Comparison of ENCODE assay signal across 15 mouse cellular contexts in genomic region chr10:111117198-111117845, GRCm38 (mm10). TPM values are rescaled to one million over a fixed set of nuclear protein-coding genes. Genes with fewer than 3 reads are reported as not detected.
DNase-seq lines count a peak whose midpoint lies in the region; ATAC-seq lines count a peak whose summit lies in the region.
"Had no signal": no experiment of that assay in that cellular context is flagged by ENCODE, and none has a peak within 500 bp of the region (broad histone marks: within the 10 kb centered on the region; RNA-seq: fewer than 3 reads in every experiment).

No protein-coding gene starts in this region.

- no peak overlapping the region for H3K4me3 ChIP-seq in forebrain, embryonic 13.5 days
- no peak overlapping the region for H3K4me3 ChIP-seq in forebrain, embryonic 14.5 days (ENCODE audit: low read depth, low read length)
- no peak overlapping the region for H3K4me3 ChIP-seq in kidney, embryonic 15.5 days (replicated peaks)
- H3K4me3 ChIP-seq: heart, embryonic 12.5 days; limb, embryonic 12.5 days; liver, embryonic 15.5 days; midbrain, embryonic 10.5 days had no signal

- H3K9me3 ChIP-seq in forebrain, embryonic 13.5 days (replicated peaks) = no peaks in the 10 kb centered on the region
- no peaks in the 10 kb centered on the region for H3K9me3 ChIP-seq in forebrain, embryonic 14.5 days (replicated peaks; ENCODE audit: control insufficient read depth, low read length)
- no peaks in the 10 kb centered on the region for H3K9me3 ChIP-seq in kidney, embryonic 15.5 days (replicated peaks)
- H3K9me3 ChIP-seq: heart, embryonic 12.5 days; limb, embryonic 12.5 days; liver, embryonic 15.5 days; midbrain, embryonic 10.5 days had no signal

- DNase-seq in forebrain, embryonic 14.5 days (ENCODE audit: low spot score) = no peak
- peak; percentile 25 to 49 for DNase-seq in spleen, postnatal 36 days (ENCODE audit: low spot score in 2 of 2)
- DNase-seq in spleen, postnatal 14 days (ENCODE audit: low spot score in 2 of 2) = no peak
- no peak for DNase-seq in adrenal gland, adult 8-10 months
- DNase-seq in heart, postnatal 25 days (ENCODE audit: low spot score) = no peak
- DNase-seq: adrenal gland, postnatal 10 days; cerebellum, postnatal 10 days; lung, postnatal 14 days had no signal

- 0 out of 2 replicates have a peak, but pooled peaks cover 5% of the 10 kb centered on the region for H3K4me1 ChIP-seq in forebrain, embryonic 13.5 days
- H3K4me1 ChIP-seq in forebrain, embryonic 14.5 days (ENCODE audit: control insufficient read depth, insufficient read depth, low read length) = no peaks in the 10 kb centered on the region
- no peaks in the 10 kb centered on the region for H3K4me1 ChIP-seq in kidney, embryonic 15.5 days
- H3K4me1 ChIP-seq: limb, embryonic 12.5 days had no signal

- H3K27ac ChIP-seq in forebrain, embryonic 13.5 days = no peak overlapping the region
- no peak overlapping the region for H3K27ac ChIP-seq in forebrain, embryonic 14.5 days (ENCODE audit: low read depth, low read length)
- H3K27ac ChIP-seq in kidney, embryonic 15.5 days = peak overlapping the region; percentile 59; the same call in 1 of the 2 replicates
- H3K27ac ChIP-seq: limb, embryonic 12.5 days; liver, embryonic 15.5 days; midbrain, embryonic 10.5 days had no signal

- intact Hi-C loops in heart, postnatal 25 days (cut with DNase I) = no loop called here

- H3K9ac ChIP-seq in forebrain, embryonic 13.5 days = no peak overlapping the region
- H3K9ac ChIP-seq in forebrain, embryonic 14.5 days (ENCODE audit: low read length) = no peak overlapping the region
- no peak overlapping the region for H3K9ac ChIP-seq in kidney, embryonic 15.5 days
- H3K9ac ChIP-seq: heart, embryonic 12.5 days; limb, embryonic 12.5 days; liver, embryonic 15.5 days had no signal

- no peaks in the 10 kb centered on the region for H3K36me3 ChIP-seq in forebrain, embryonic 13.5 days (ENCODE audit: poor library complexity, severe bottlenecking)
- H3K36me3 ChIP-seq in forebrain, embryonic 14.5 days (ENCODE audit: control insufficient read depth, insufficient read depth, low read length) = no peaks in the 10 kb centered on the region
- H3K36me3 ChIP-seq in kidney, embryonic 15.5 days = no peaks in the 10 kb centered on the region
- H3K36me3 ChIP-seq: heart, embryonic 12.5 days; limb, embryonic 12.5 days; liver, embryonic 15.5 days; midbrain, embryonic 10.5 days had no signal

- H3K4me2 ChIP-seq in forebrain, embryonic 13.5 days = no peak overlapping the region
- no peak overlapping the region for H3K4me2 ChIP-seq in forebrain, embryonic 14.5 days (ENCODE audit: low read length)
- H3K4me2 ChIP-seq in kidney, embryonic 15.5 days = no peak overlapping the region
- H3K4me2 ChIP-seq: heart, embryonic 12.5 days; limb, embryonic 12.5 days; liver, embryonic 15.5 days had no signal

- H3K27me3 ChIP-seq in forebrain, embryonic 13.5 days = no peaks in the 10 kb centered on the region
- H3K27me3 ChIP-seq in forebrain, embryonic 14.5 days (replicated peaks; ENCODE audit: control insufficient read depth, insufficient read depth, low read length) = no peaks in the 10 kb centered on the region
- no peaks in the 10 kb centered on the region for H3K27me3 ChIP-seq in kidney, embryonic 15.5 days
- H3K27me3 ChIP-seq: heart, embryonic 12.5 days; limb, embryonic 12.5 days; liver, embryonic 15.5 days had no signal

- ATAC-seq in forebrain, embryonic 13.5 days = peak; percentile 21; the same call in 1 of the 2 replicates
- ATAC-seq in forebrain, embryonic 14.5 days = no peak
- ATAC-seq in kidney, embryonic 15.5 days (replicated peaks; ENCODE audit: low FRiP score) = no peak
- ATAC-seq in frontal cortex, adult (ENCODE audit: low TSS enrichment) = no peak

- WGBS in forebrain, embryonic 13.5 days = 33% methylated on average over 7 of the region's 7 CpGs
- whole genome bisulfite sequencing in forebrain, embryonic 14.5 days = 34% methylated on average over 7 of the region's 7 CpGs
- WGBS in kidney, embryonic 15.5 days = 50% methylated on average over 7 of the region's 7 CpGs

RNA-seq across cellular contexts. Expression of gene Osbpl8, which starts 47.2 kb away (rescaled TPM):
- polyA plus RNA-seq in forebrain, embryonic 13.5 days (2015; fragmentation: Nextera tagmentation; extraction: Ambion mirVana) = 17.0 and 17.3 TPM in 2 replicates
- 12.9 and 17.4 TPM in 2 replicates for polyA plus RNA-seq in forebrain, embryonic 14.5 days (2014; fragmentation: Nextera tagmentation; extraction: Ambion mirVana)
- 9.0 and 9.6 TPM in 2 replicates for polyA plus RNA-seq in kidney, embryonic 15.5 days (2015; fragmentation: Nextera tagmentation; extraction: Ambion mirVana)
- total RNA-seq in adrenal gland, adult 8-10 months (2022) = 10 to 100 TPM; 25.7 to 38.0 (median 33.1) TPM
- total RNA-seq in heart, postnatal 25 days (2021) = 10 to 100 TPM; 68.3 to 69.5 TPM

Comparison
In these comparisons a context has a peak if more than half of its experiments do, and no peak if none do; other contexts are left out.
1. DNase-seq: peak in spleen, postnatal 36 days (2 of 2); none in forebrain, embryonic 14.5 days (single experiment), spleen, postnatal 14 days (0 of 2), adrenal gland, adult 8-10 months (single experiment) and heart, postnatal 25 days (single experiment).